In genomic region chr17:31232251-31233010, GRCm38 (mm10) we compare ENCODE assay signal across 23 mouse cellular contexts. TPM values are rescaled to one million over a fixed set of nuclear protein-coding genes. Genes with fewer than 3 reads are reported as not detected.
DNase-seq lines count a peak whose midpoint lies in the region; ATAC-seq and TF ChIP-seq lines count a peak whose summit lies in the region.
"Had no signal": no experiment of that assay in that cellular context is flagged by ENCODE, and none has a peak within 500 bp of the region (broad histone marks: within the 10 kb centered on the region; RNA-seq: fewer than 3 reads in every experiment).

No protein-coding gene starts in this region.

- no peak for TF ChIP-seq POLR2A in kidney, adult 2 months (IDR thresholded peaks at IDR 0.05; ENCODE audit: low read depth, low read length)

- ATAC-seq in embryonic facial prominence, embryonic 14.5 days (ENCODE audit: low read depth) = no peak
- ATAC-seq: activated CD4-positive, CD25-positive, alpha-beta regulatory T cell, adult 4 months; forebrain, embryonic 15.5 days; intestine, embryonic 15.5 days; lung, postnatal 0 days had no signal

- H3K27ac ChIP-seq in kidney, adult 2 months (ENCODE audit: insufficient read depth, low read depth, low read length) = no peak overlapping the region
- no peak overlapping the region for H3K27ac ChIP-seq in ES-E14 (ENCODE audit: insufficient read depth, low read depth, low read length, poor library complexity, severe bottlenecking)
- H3K27ac ChIP-seq in embryonic facial prominence, embryonic 14.5 days (replicated peaks; ENCODE audit: low read depth, low read length) = no peak overlapping the region
- H3K27ac ChIP-seq: forebrain, embryonic 15.5 days; hindbrain, embryonic 10.5 days; intestine, embryonic 15.5 days; layer of hippocampus, adult 2 months; liver, embryonic 14.5 days had no signal

- no peak overlapping the region for H3K4me2 ChIP-seq in embryonic facial prominence, embryonic 14.5 days (ENCODE audit: low read depth, low read length)
- H3K4me2 ChIP-seq: forebrain, embryonic 15.5 days; intestine, embryonic 15.5 days had no signal

- TF ChIP-seq CTCF in kidney, adult 2 months (conservative IDR thresholded peaks at IDR 0.05; ENCODE audit: insufficient read depth, insufficient read length, low read depth, low read length) = no peak

- no peaks in the 10 kb centered on the region for H3K27me3 ChIP-seq in kidney, adult 2 months (replicated peaks; ENCODE audit: control insufficient read depth, insufficient read depth, low read length)
- H3K27me3 ChIP-seq in embryonic facial prominence, embryonic 14.5 days (replicated peaks; ENCODE audit: control insufficient read depth, insufficient read depth, low read length) = no peaks in the 10 kb centered on the region
- H3K27me3 ChIP-seq: forebrain, embryonic 15.5 days; intestine, embryonic 15.5 days had no signal

- H3K4me3 ChIP-seq in kidney, adult 2 months (ENCODE audit: insufficient read depth, low read depth, low read length) = no peak overlapping the region
- no peak overlapping the region for H3K4me3 ChIP-seq in ES-E14 (ENCODE audit: insufficient read depth in 1 of 2, low read depth in 1 of 2, low read length in 2 of 2, poor library complexity in 1 of 2, severe bottlenecking in 1 of 2)
- H3K4me3 ChIP-seq in embryonic facial prominence, embryonic 14.5 days (ENCODE audit: low read depth, low read length) = no peak overlapping the region
- H3K4me3 ChIP-seq: forebrain, embryonic 15.5 days; hindbrain, embryonic 10.5 days; intestine, embryonic 15.5 days; layer of hippocampus, adult 2 months; myocyte had no signal

- no peak overlapping the region for H3K9ac ChIP-seq in ES-E14 (ENCODE audit: insufficient read depth, low read depth, low read length, poor library complexity, severe bottlenecking)
- H3K9ac ChIP-seq in embryonic facial prominence, embryonic 14.5 days (ENCODE audit: low read depth, low read length) = no peak overlapping the region
- H3K9ac ChIP-seq: forebrain, embryonic 15.5 days; intestine, embryonic 15.5 days; liver, embryonic 14.5 days had no signal

- no peaks in the 10 kb centered on the region for H3K36me3 ChIP-seq in kidney, adult 2 months (ENCODE audit: control insufficient read depth, insufficient read depth, low read length)
- peaks cover 9% of the 10 kb centered on the region; the same call in 1 of the 2 replicates for H3K36me3 ChIP-seq in ES-E14 (ENCODE audit: control insufficient read depth, insufficient read depth, low read length, poor library complexity, severe bottlenecking)
- no peaks in the 10 kb centered on the region for H3K36me3 ChIP-seq in embryonic facial prominence, embryonic 14.5 days (ENCODE audit: control insufficient read depth, insufficient read depth, low read length)
- H3K36me3 ChIP-seq: forebrain, embryonic 15.5 days; hindbrain, embryonic 10.5 days; intestine, embryonic 15.5 days had no signal

- in situ Hi-C loops in ES-E14 (cut with MboI; ENCODE audit: low sequenced_read_pairs in 2 of 2, unreplicated experiment in 2 of 2) = no loop called here

- DNase-seq in kidney, adult 2 months = peak; percentile 11
- DNase-seq in kidney, postnatal 4 days = no peak
- DNase-seq in ES-CJ7 (ENCODE audit: low read depth, low spot score) (peak; percentile 63), ES-E14 (ENCODE audit: low read depth, low spot score) (peak; percentile 51), MN1 (ENCODE audit: low spot score) (no peak)
- DNase-seq in embryonic facial prominence, embryonic 14.5 days (ENCODE audit: low spot score) = peak; percentile 32
- DNase-seq in right cerebral cortex, adult 2 months (ENCODE audit: low spot score in 2 of 2) = no peak
- DNase-seq: cerebellum, adult 9-10 months; right cerebral cortex, adult 18-20 months had no signal

- 42% methylated on average over 8 of the region's 8 CpGs for WGBS in kidney, adult 2 months
- WGBS in embryonic facial prominence, embryonic 14.5 days = 23% methylated on average over 8 of the region's 8 CpGs

- no peaks in the 10 kb centered on the region for H3K9me3 ChIP-seq in ES-E14 (ENCODE audit: control insufficient read depth, insufficient read depth, low read depth, low read length)
- no peaks in the 10 kb centered on the region for H3K9me3 ChIP-seq in embryonic facial prominence, embryonic 14.5 days (ENCODE audit: control insufficient read depth, low read length)
- H3K9me3 ChIP-seq: forebrain, embryonic 15.5 days; hindbrain, embryonic 10.5 days; intestine, embryonic 15.5 days had no signal

- no peaks in the 10 kb centered on the region for H3K4me1 ChIP-seq in kidney, adult 2 months (ENCODE audit: control insufficient read depth, insufficient read depth, low read length)
- no peaks in the 10 kb centered on the region for H3K4me1 ChIP-seq in ES-E14 (ENCODE audit: control insufficient read depth in 2 of 2, insufficient read depth in 2 of 2, low read length in 2 of 2, poor library complexity in 1 of 2)
- H3K4me1 ChIP-seq in embryonic facial prominence, embryonic 14.5 days (ENCODE audit: control insufficient read depth, insufficient read depth, low read length) = peaks cover 7% of the 10 kb centered on the region; the same call in 1 of the 2 replicates
- H3K4me1 ChIP-seq: forebrain, embryonic 15.5 days; intestine, embryonic 15.5 days had no signal

TF ChIP-seq in ES-E14, 5 proteins besides CTCF, POLR2A, EP300 and RAD21:
- TF ChIP-seq MAFK (IDR thresholded peaks at IDR 0.05; ENCODE audit: insufficient read depth, low read depth, low read length) = no peak
- no peak for TF ChIP-seq CHD2 (IDR thresholded peaks at IDR 0.05; ENCODE audit: low read depth, low read length)
- TF ChIP-seq ZC3H11A (IDR thresholded peaks at IDR 0.05; ENCODE audit: borderline replicate concordance, low read depth, low read length) = no peak
- TF ChIP-seq ZNF384 (IDR thresholded peaks at IDR 0.05; ENCODE audit: low read depth, low read length) = no peak
- no peak for TF ChIP-seq HCFC1 (IDR thresholded peaks at IDR 0.05; ENCODE audit: borderline replicate concordance, insufficient read depth, low read length)
TF ChIP-seq in ES-E14: peak in this region for 0.

RNA-seq across cellular contexts. Expression of gene Ubash3a, which starts 24.8 kb away (rescaled TPM):
- polyA plus RNA-seq in kidney, adult 2 months (2012; rRNA removed) = 0.15 and 1.6 TPM in 2 replicates
- 6.7 and 11.2 TPM in 2 replicates for total RNA-seq in ES-E14 (2012; rRNA removed)
- 0.25 and 0.56 TPM in 2 replicates for polyA plus RNA-seq in embryonic facial prominence, embryonic 14.5 days (2014; fragmentation: Nextera tagmentation; extraction: Ambion mirVana)
- total RNA-seq: left cerebral cortex, adult 18-20 months had no signal
- polyA plus RNA-seq: cortical plate, adult 2 months; myocyte had no signal

RNA-seq across cellular contexts. Expression of gene Tmprss3, which starts 33.7 kb away (rescaled TPM):
- 0.03 TPM in 1 of 2 replicates, not detected in the other for polyA plus RNA-seq in kidney, adult 2 months (2012; rRNA removed)
- total RNA-seq in ES-E14 (2012; rRNA removed) = 0.36 and 0.37 TPM in 2 replicates
- polyA plus RNA-seq in embryonic facial prominence, embryonic 14.5 days (2014; fragmentation: Nextera tagmentation; extraction: Ambion mirVana) = 0.14 and 0.21 TPM in 2 replicates
- total RNA-seq: adrenal gland, postnatal 36 days; layer of hippocampus, adult 2 months had no signal
- polyA plus RNA-seq: forebrain, embryonic 15.5 days; gonadal fat pad, adult 2 months; hindbrain, embryonic 10.5 days; intestine, embryonic 15.5 days; kidney, embryonic 16.5 days; limb, embryonic 11.5 days; lung, postnatal 0 days; myocyte had no signal

RNA-seq across cellular contexts. Expression of gene Rsph1, which starts 44.8 kb away (rescaled TPM):
- polyA plus RNA-seq in kidney, adult 2 months (2012; rRNA removed) = 0.73 and 1.1 TPM in 2 replicates
- 1.4 and 1.9 TPM in 2 replicates for total RNA-seq in ES-E14 (2012; rRNA removed)
- polyA plus RNA-seq in embryonic facial prominence, embryonic 14.5 days (2014; fragmentation: Nextera tagmentation; extraction: Ambion mirVana) = 2.8 and 7.8 TPM in 2 replicates

RNA-seq across cellular contexts. Expression of gene Slc37a1, which starts 54.2 kb away (rescaled TPM):
- polyA plus RNA-seq in kidney, adult 2 months (2012; rRNA removed) = 6.3 and 6.5 TPM in 2 replicates
- total RNA-seq in ES-E14 (2012; rRNA removed) = 37.5 and 64.8 TPM in 2 replicates
- 3.2 TPM in 2 replicates for polyA plus RNA-seq in embryonic facial prominence, embryonic 14.5 days (2014; fragmentation: Nextera tagmentation; extraction: Ambion mirVana)

Comparison
In these comparisons a context has a peak if more than half of its experiments do, and no peak if none do; other contexts are left out.
1. DNase-seq: peak in kidney, adult 2 months (single experiment), ES-CJ7 (single experiment), ES-E14 (single experiment) and embryonic facial prominence, embryonic 14.5 days (single experiment); none in kidney, postnatal 4 days (0 of 2), MN1 (single experiment) and right cerebral cortex, adult 2 months (0 of 2).